Mouse (Mus musculus): ENCODE data around the gene Cdc42se2.

The Cdc42se2 gene

DNA sequence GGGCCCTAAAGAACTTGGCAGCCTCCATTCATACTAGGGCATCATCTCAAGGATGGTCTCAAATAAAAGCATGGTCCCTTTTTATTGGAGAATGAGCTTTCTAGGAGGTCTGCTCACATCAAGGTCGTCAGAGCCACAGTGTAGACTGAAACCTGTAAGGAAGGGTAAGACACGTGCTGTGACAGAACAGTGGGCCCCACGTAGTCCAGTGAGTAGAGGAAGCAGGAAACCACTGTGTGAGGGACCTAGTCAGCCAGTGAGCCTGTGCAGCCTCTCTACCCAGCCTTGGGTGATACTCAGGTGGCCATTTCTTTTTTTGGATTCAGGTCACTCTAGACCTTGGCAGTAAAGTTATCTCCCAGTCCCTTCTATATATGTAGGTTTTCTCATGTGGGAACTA lies 87.5 kb downstream of the Cdc42se2 start:
- DNase-seq = no peak

DNA sequence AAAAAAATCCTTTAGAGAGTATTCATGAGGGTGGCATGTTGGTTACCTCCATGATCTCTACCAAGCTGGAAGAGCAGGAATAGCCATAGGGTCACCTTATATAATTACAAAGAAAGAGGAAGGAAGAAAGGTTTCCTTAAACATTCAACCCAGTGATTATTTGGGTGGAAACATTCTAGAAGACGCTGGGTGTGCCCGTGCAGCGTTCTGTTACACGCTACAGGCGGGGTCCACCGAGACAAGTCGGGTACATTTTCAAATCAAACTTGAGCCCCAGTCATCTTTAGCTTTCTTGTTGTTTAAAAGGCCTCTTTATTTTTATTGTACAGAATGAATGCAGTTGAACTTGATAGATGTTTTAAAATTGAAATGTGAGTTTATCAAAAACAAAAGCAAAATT lies 88.8 kb downstream of the Cdc42se2 start:
- no peak for DNase-seq

DNA sequence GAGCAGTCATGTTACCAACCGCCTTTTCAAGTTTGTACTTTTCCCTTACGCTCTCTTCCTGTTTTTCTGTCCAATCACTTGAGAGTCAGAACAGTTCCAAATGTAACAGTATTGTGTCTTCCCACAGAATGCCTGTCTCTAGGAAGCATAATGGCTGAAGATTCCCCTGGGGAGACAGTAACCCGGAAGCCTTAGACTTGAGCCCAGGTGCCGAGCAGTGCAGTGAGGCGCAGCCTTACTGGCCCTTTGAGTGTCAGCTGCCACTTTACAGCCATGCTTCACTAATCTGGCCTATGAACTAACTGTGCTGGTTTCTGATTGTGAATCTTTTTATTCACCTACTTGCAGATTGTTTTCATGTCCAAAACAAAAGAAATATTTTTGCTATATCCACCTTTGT lies 89.9 kb downstream of the Cdc42se2 start:
- DNase-seq = no peak

DNA sequence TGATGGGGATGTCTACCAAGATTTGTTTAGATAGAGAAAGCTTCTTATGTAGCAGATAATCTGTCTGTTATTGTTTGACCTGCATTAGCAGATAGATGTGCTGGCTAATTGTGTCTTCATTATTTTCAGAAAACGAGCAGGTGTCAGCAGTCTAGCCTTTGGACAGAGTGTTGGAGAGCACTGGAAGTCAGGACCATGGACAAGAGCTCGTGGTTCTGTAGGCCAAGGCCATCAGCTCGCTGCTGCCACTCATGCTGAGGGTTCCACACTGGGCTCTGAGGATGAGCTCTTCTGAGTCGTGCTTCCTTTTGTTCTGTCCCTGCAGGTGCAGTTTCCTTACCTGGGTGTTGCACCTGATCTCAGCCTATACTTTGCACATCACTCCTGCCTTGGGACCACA lies 91.5 kb downstream of the Cdc42se2 start:
- no peak for DNase-seq

DNA sequence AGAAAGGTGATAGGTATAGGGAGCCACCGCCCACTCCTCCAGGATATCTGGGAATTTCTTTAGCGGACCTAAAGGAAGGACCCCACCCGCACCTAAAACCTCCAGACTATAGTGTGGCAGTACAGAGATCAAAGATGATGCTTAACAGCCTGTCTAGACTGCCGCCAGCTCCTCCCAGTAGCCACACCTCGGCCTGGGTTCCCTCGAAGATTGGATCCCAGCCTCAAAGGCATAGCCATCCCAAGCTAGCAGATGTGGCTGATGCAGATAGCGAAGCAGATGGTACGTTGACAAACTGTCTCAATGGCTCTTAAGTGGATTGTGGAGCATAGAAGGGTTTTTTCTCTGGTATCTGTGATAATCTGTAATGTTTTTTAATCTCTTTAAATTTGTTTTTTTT lies 93.2 kb downstream of the Cdc42se2 start:
- DNase-seq = no peak

DNA sequence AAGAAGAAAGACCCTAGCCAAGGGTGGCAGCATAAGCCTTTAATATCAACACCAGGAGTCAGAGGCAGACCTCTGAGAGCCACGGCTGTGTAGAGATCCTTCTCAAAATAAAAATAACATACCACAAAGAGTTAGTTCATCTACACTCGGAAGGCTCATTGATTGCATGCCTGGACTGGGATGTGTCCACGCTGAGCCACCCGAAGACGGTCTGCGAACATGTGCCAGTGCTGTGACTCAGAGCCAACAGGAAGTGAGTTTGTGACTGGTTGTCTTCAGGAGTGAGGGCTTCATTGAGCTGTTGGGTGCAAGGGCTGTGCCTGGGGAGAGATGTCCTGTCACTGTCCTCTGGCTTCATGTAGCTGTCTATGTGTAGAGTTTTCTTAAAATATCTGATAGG lies 93.8 kb downstream of the Cdc42se2 start:
- no peak for DNase-seq

DNA sequence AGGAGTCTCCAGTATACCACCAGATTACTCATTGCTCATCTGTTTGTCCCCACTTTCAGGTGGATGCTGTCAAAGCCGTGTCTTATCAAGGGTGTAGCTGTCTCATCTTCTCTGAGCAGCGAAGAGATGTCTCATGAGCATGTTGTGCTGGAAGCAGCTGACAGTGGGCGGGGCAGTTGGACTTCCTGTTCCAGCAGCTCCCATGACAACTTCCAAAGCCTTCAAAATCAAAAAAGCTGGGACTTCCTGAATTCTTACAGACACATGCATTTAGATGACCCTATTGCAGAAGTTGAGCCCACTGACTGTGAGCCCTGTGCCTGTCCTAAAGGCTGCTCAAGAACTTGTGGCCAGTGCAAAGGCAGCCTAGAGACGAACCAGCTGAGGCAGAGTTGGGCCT lies 96.3 kb downstream of the Cdc42se2 start:
- peak; percentile 54 for DNase-seq

DNA sequence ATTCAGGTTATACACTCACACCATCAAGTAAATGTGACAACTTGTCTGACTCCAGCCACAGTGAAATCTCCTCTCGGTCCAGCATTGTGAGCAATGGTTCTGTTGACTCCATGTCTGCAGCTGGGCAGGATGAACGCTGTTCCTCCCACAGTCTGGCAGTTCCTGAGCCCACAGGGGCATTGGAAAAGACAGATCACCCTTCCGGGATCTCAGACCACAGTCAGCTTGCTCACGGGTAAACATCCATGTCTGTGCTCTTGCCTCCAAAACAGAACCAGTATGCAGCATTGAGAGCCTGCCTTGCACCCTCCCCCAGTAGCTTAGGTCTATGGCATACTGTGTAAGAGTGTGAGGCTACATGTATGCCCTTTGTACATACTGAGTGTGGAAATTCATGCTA lies 97.3 kb downstream of the Cdc42se2 start:
- no peak for DNase-seq

DNA sequence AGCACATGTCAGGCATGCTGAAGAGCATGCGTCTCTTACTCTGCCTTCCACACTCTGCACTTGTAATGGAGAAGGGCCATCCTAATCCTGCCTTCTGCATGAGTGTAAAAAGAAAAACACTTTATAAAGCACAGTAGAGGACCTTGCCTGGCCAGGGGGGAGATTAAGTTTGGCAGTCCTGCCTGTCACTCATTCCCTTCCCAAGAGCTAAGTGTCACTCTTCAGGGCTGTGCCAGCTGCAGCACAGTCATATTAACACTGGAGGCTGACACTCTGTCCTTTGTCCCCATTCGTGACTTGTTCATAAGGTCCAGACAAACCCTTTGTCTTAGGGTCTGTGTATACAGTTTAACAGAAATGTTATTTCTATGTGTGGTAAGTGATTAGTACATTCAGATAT lies 102.6 kb downstream of the Cdc42se2 start:
- no peak for DNase-seq

DNA sequence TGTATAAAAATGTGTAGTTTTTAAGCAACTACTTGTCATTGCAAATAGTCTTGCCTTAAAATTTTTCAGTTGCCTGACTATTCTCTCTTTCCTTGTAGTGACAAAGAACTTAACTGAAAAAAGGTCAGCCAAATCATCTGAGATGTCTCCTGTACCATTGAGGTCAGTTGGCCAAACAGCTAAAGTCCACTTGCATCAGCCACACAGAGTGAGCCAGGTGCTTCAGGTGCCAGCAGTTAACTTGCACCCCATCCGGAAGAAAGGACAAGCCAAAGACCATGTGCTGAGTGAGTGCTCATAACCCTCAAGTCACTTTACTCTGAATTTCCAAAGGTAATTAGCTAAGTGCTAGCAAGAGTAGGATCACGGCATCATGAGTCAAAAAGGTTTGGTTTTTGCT lies 108.3 kb downstream of the Cdc42se2 start:
- DNase-seq = no peak

DNA sequence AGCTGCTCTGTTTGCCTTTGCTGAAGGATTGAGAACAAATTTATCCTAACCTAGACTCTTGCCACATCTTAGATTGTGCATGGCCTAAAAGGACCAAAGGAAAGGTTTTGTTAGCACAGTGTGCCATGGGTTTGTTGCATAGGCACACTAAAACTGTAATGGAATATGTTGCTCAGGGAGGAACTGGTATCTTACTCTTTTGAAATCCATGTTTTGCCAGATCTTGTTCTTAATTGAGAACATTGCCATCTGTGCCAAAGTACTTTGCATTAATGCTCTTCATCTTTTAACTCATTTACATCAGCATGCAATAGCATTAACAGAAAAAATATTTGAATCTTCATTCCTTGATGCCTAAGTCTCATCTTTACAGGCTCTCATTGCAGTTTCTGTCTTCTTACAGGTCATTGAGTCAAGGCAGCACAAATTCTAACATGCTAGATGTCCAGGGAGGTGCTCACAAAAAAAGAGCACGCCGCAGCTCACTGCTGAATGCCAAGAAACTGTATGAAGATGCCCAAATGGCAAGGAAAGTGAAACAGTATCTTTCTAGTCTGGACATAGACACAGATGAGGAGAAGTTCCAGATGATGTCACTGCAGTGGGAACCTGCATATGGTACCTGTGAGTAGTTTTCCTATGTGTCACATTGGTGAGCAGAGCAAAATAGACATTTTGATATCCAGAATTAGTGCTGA lies 111.5 kb downstream of the Cdc42se2 start:
- DNase-seq = peak; percentile 24

DNA sequence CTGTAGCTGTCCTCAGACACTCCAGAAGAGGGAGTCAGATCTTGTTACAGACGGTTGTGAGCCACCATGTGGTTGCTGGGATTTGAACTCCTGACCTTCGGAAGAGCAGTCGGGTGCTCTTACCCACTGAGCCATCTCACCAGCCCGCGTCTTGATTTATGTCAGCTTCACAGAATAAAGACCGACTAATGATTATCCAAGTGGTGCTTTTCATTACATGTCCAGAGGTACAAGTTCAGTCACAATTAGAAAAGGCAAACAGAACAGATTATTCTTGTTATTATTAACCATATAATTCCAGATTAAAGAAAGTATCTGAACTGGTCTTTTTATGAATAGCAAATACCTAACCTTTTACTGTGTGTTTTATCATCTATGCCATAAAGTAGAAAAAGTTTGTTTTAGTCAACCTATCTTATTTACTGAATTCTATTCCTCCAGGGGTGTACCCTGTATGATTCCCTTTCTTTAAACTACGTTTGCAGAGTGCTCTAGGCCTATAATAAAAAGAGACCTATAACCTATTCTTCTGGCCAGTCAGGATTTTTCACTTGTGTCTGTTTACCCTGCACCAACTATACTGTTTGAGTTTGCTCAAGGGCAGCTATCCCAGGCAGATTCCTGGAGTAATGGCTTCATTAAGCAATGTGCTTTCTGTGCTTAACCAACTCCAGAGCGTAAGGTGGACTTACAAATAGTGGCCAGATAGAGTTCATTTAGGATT lies 113.7 kb downstream of the Cdc42se2 start:
- no peak for DNase-seq

Data from layer of hippocampus, adult 9-11 months (tissue).